Mouse (Mus musculus) stomach, postnatal 0 days (tissue): ENCODE data around the gene Mau2. TPM values are rescaled to one million over a fixed set of nuclear protein-coding genes. Genes with fewer than 3 reads are reported as not detected.
"Not testable (repeated sequence)": the region's sequence is repeated elsewhere in the genome, so short reads cannot be mapped to it uniquely, and the experiment has no call there.

Experiments
- ATAC-seq: fragments of 200-750 bp; cut with Nextera tagmentation; 2 replicates; pipeline ENCODE4 v1.8.0; 2017; ENCODE audit not compliant: low FRiP score, low TSS enrichment
- DNase-seq: peaks from one replicate; pipeline ENCODE4 v3.0.0-alpha.2; 2016; ENCODE audit warnings: low spot score
- H3K27ac ChIP-seq: fragments of 300-500 bp; sonication (generic); replicated peaks from 2 replicates; pipeline ENCODE4 v1.5.1; 2014; ENCODE audit warnings: mild to moderate bottlenecking, control low read depth
- H3K27me3 ChIP-seq: fragments of 300-500 bp; sonication (generic); 2 replicates; pipeline ENCODE4 v1.6.1; 2014; ENCODE audit warnings: low read length; ENCODE audit not compliant: control insufficient read depth, insufficient read depth
- H3K36me3 ChIP-seq: fragments of 300-500 bp; sonication (generic); 2 replicates; pipeline ENCODE4 v1.6.1; 2014; ENCODE audit warnings: low read length, mixed read lengths; ENCODE audit not compliant: control insufficient read depth, insufficient read depth
- H3K4me1 ChIP-seq: fragments of 300-500 bp; sonication (generic); replicated peaks from 2 replicates; pipeline ENCODE4 v1.6.1; 2014; ENCODE audit warnings: antibody characterized with exemption; ENCODE audit not compliant: control insufficient read depth, insufficient read depth
- H3K4me2 ChIP-seq: fragments of 300-500 bp; sonication (generic); replicated peaks from 2 replicates; pipeline ENCODE4 v1.6.1; 2014; ENCODE audit warnings: low read depth, mild to moderate bottlenecking, control low read depth, moderate library complexity
- H3K4me3 ChIP-seq: fragments of 300-500 bp; sonication (generic); 2 replicates; pipeline ENCODE4 v1.5.1; 2014; ENCODE audit warnings: low read depth, low read length, control low read depth
- H3K9ac ChIP-seq: fragments of 300-500 bp; sonication (generic); 2 replicates; pipeline ENCODE4 v1.6.1; 2014; ENCODE audit warnings: mild to moderate bottlenecking, low read length, control low read depth, mixed read lengths
- H3K9me3 ChIP-seq: fragments of 300-500 bp; sonication (generic); 2 replicates; pipeline ENCODE4 v1.6.1; 2016; ENCODE audit warnings: low read length; ENCODE audit not compliant: control insufficient read depth
- CTCF ChIP-seq: IDR thresholded peaks from 2 replicates; pipeline ENCODE4 v1.5.1; 2016; ENCODE audit warnings: antibody characterized with exemption, low read depth, mild to moderate bottlenecking, moderate library complexity
- EP300 ChIP-seq: optimal IDR thresholded peaks from 2 replicates; pipeline ENCODE3; 2016; ENCODE audit warnings: antibody characterized with exemption
- WGBS: fragments of 180-500 bp; shearing (Covaris S2); extraction: QIAGEN DNeasy Blood & Tissue Kit; methylation state at CpG from one replicate; pipeline ENCODE4 v1.1.7; 2014; 5-methylcytosine and 5-hydroxymethylcytosine counted together
- polyA plus RNA-seq: library from polyadenylated mRNA; unstranded; fragments of >200 nt; fragmentation: Nextera tagmentation; extraction: Ambion mirVana; gene quantifications from 2 replicates; pipeline ENCODE4 v1.2.1, GENCODE M21; 2015

The Mau2 gene
- polyA plus RNA-seq, 1 experiment from 2014 or later: 22.4 TPM

DNA sequence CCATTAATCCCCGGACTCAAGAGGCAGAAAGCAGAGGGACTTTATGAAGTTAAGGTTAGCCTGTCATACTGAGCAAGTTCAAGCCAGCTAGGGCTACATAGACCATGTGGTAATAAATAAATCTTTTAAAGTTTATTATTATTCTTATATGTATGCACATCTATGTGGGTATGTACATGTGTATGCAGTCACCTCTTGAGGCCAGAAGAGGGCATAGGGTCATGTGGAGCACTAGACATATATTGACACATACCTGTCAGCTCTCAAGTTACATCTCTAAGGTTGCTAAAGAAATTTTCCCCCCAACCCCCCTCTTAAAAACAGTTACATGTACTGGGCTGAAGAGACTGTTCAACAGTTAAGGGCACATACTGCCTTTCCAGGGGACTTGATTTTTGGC lies 29.8 kb downstream of the Mau2 start:
- TF ChIP-seq EP300 (no peak), CTCF (peak; percentile 27; the same call in 1 of the 2 replicates)
- no peak overlapping the region for H3K4me3 ChIP-seq
- ATAC-seq (peak; percentile 38; the same call in 1 of the 2 replicates), DNase-seq (no peak)
- no peak overlapping the region for H3K9ac ChIP-seq
- H3K9me3 ChIP-seq: no peaks in the 10 kb centered on the region
- no peaks in the 10 kb centered on the region for H3K27me3 ChIP-seq
- no peak overlapping the region for H3K4me2 ChIP-seq
- H3K4me1 ChIP-seq: no peaks in the 10 kb centered on the region
- no peak overlapping the region for H3K27ac ChIP-seq
- H3K36me3 ChIP-seq: peaks cover 3% of the 10 kb centered on the region; the same call in 1 of the 2 replicates
- 83% methylated on average over 1 of the region's 1 CpGs for WGBS

DNA sequence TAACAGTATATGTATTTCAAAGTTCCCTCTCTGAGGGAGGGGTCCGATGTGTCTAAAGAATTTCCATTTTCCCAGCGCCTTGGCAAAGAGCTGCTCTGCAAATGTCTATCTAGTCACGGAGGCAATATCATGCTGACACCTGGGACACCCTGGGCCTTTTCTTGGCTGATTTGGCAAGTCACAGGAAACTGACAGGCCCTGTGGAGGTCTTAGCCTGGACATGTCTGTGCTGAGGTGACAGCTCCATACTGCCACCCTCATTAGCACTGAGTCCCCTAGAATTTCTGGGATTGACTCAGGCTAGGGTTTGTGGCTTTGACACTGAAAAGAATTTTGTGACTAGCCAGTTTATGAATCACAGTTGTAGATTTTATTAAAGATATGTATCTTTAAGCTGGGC lies 30.2 kb downstream of the Mau2 start:
- H3K4me1 ChIP-seq: no peaks in the 10 kb centered on the region
- DNase-seq: no peak
- no peak overlapping the region for H3K4me2 ChIP-seq
- H3K9ac ChIP-seq: no peak overlapping the region
- peaks cover under 1% of the 10 kb centered on the region; the same call in 1 of the 2 replicates for H3K36me3 ChIP-seq
- no peak overlapping the region for H3K4me3 ChIP-seq
- TF ChIP-seq CTCF (no peak), EP300 (no peak)
- H3K27me3 ChIP-seq: no peaks in the 10 kb centered on the region
- WGBS: 73% methylated on average over 3 of the region's 3 CpGs
- no peak overlapping the region for H3K27ac ChIP-seq
- ATAC-seq: no peak
- no peaks in the 10 kb centered on the region for H3K9me3 ChIP-seq

GRCm38 (mm10) chr8:70010796-70011195 lies 31.7 kb downstream of the Mau2 start:
- not testable (repeated sequence) for H3K9me3 ChIP-seq, ATAC-seq, H3K4me2 ChIP-seq, H3K9ac ChIP-seq, H3K4me3 ChIP-seq, H3K27ac ChIP-seq, DNase-seq, H3K36me3 ChIP-seq, H3K4me1 ChIP-seq, H3K27me3 ChIP-seq
- WGBS: 88% methylated on average over 14 of the region's 14 CpGs

- Histone ChIP-seq H3K4me2 (no peak overlapping the region), H3K4me3 (no peak overlapping the region), H3K9ac (no peak overlapping the region), H3K27me3 (no peaks in the 10 kb centered on the region), H3K9me3 (no peaks in the 10 kb centered on the region), H3K4me1 (no peaks in the 10 kb centered on the region), H3K36me3 (no peaks in the 10 kb centered on the region), H3K27ac (no peak overlapping the region)
- DNase-seq (no peak), ATAC-seq (no peak)
- no peak for TF ChIP-seq EP300
- WGBS: 41% methylated on average over 2 of the region's 2 CpGs
These were observed 37.4 kb downstream of the Mau2 start for GRCm38 (mm10) chr8:70005178-70005577.

DNA sequence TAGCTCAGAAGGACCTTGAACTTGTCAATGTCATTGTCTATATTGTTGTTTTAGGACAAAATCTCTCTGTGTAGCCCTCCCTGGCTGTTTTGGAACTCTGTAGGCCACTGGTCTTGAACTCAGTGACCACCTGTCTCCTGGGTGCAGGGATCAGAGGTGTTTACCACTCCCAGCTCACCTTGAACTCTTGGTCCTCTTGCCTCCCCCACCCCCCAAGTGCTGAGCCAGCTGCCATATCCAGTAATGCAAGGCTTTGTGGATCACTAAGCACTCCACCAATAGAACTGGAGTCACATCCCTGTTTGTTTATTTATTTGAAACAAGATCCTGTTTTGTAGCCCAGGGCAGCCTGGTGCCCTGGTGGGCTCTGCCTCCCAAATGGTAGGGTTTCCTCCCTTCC lies 38.2 kb downstream of the Mau2 start:
- ATAC-seq (no peak), DNase-seq (no peak)
- Histone ChIP-seq H3K27me3 (no peaks in the 10 kb centered on the region), H3K9me3 (no peaks in the 10 kb centered on the region), H3K4me3 (no peak overlapping the region), H3K27ac (no peak overlapping the region), H3K4me2 (no peak overlapping the region), H3K36me3 (no peaks in the 10 kb centered on the region), H3K9ac (no peak overlapping the region), H3K4me1 (no peaks in the 10 kb centered on the region)
- no peak for TF ChIP-seq EP300
- no peak for TF ChIP-seq CTCF

GRCm38 (mm10) chr8:70003204-70003657 lies 39.3 kb downstream of the Mau2 start:
- Histone ChIP-seq H3K9ac (no peak overlapping the region), H3K36me3 (no peaks in the 10 kb centered on the region), H3K27me3 (no peaks in the 10 kb centered on the region), H3K27ac (no peak overlapping the region), H3K4me1 (no peaks in the 10 kb centered on the region), H3K9me3 (no peaks in the 10 kb centered on the region), H3K4me3 (no peak overlapping the region), H3K4me2 (no peak overlapping the region)
- WGBS: 52% methylated on average over 4 of the region's 4 CpGs
- TF ChIP-seq CTCF (peak; percentile 50), EP300 (no peak)
- ATAC-seq: no peak
- DNase-seq: no peak

DNA sequence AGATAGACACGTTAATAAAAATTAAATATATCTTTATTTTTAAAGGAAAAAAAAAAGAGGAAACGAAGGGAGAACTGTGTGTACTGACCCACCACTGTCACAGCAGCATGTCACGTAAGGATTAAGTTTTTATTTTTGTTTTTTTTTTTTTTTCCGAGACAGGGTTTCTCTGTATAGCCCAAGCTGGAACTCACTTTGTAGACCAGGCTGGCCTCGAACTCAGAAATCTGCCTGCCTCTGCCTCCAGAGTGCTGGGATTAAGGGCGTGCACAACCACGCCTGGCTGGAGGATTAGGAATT lies 40.7 kb downstream of the Mau2 start:
- not testable (repeated sequence) for H3K9ac ChIP-seq, ATAC-seq, DNase-seq, H3K9me3 ChIP-seq, H3K36me3 ChIP-seq, H3K27me3 ChIP-seq, H3K4me1 ChIP-seq
- peak overlapping the region; percentile 33; the same call in 1 of the 2 replicates for H3K4me3 ChIP-seq
- H3K4me2 ChIP-seq: peak overlapping the region; percentile 63
- H3K27ac ChIP-seq: peak overlapping the region; percentile 94
- WGBS: 42% methylated on average over 7 of the region's 7 CpGs
